Mouse (Mus musculus): ENCODE results near the gene Creb3.

DNA sequence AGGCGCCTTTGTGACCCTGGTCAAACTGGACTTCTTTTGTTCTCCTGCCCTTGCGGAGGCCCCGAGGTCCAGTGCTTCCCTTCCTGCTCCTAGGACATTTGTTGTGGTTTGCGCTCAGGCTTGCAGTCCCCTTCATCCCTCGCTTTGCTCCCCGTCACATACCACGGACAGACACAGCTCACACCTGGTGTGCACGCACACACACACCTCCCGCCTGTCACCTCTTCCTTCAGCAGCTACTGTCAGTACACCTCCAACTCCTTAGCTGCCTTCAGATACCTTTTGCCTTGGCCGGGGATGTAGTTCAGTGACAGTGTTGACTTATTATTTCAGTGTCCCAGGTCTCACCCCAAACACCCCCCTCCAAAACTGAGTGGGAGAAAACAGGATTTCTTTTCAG lies 23.6 kb downstream of the Creb3 start:
- TF ChIP-seq CTCF (IDR thresholded peaks at IDR 0.05; ENCODE audit: control insufficient read depth, insufficient read depth, insufficient read length) (no peak), MYOD1 (IDR thresholded peaks at IDR 0.05; ENCODE audit: control insufficient read depth, insufficient read length, low read depth) (no peak)
